Mouse (Mus musculus) adrenal gland, postnatal 36 days (tissue): ENCODE measurements around the gene Usp49. TPM values are rescaled to one million over a fixed set of nuclear protein-coding genes. Genes with fewer than 3 reads are reported as not detected.

ENCODE experiments used
- total RNA-seq, 2 experiments: library from RNA; stranded (reverse); gene quantifications; 2 replicates each; pipeline ENCODE4 v1.2.3; 2021

Usp49 gene
- total RNA-seq, 2 experiments from 2014 or later, result 4.1 to 5.6 TPM

Other genes starting within 250 kb of the Usp49 start
- 1 to 10 TPM in 1 of 2 experiments, under 1 TPM in 1; 0.60 to 2.4 TPM for gene Guca1b, start 245.3 kb upstream of the Usp49 start, total RNA-seq
- 1 to 10 TPM; 1.2 to 1.7 TPM for gene Guca1a, start 230.1 kb upstream of the Usp49 start, total RNA-seq
- under 1 TPM; 0.23 to 0.60 TPM for gene AI661453, start 194.1 kb upstream of the Usp49 start, total RNA-seq
- not detected for gene 1700001C19Rik, start 193.3 kb upstream of the Usp49 start, total RNA-seq
- gene Taf8, start 128.4 kb upstream of the Usp49 start, total RNA-seq, result 10 to 100 TPM; 18.5 to 21.2 TPM
- gene Ccnd3, start 125.6 kb upstream of the Usp49 start, total RNA-seq, result 100 to 1,000 TPM; 408 to 430 TPM
- gene Bysl, start 19.2 kb upstream of the Usp49 start, total RNA-seq, result 10 to 100 TPM; 18.7 to 24.8 TPM
- gene Med20, start 19.1 kb upstream of the Usp49 start, total RNA-seq, result 10 to 100 TPM; 39.5 to 40.0 TPM
- gene Gm20517, start 19.1 kb upstream of the Usp49 start, total RNA-seq, result 1 to 10 TPM; 3.4 to 3.7 TPM
- gene Tomm6, start 57.7 kb downstream of the Usp49 start, total RNA-seq, result 100 to 1,000 TPM; 229 to 241 TPM
- gene Frs3, start 58.3 kb downstream of the Usp49 start, total RNA-seq, result 1 to 10 TPM; 2.8 to 5.4 TPM
- under 1 TPM; 0.40 to 0.86 TPM for gene Gm21981, start 63.8 kb downstream of the Usp49 start, total RNA-seq
- gene Prickle4, start 64.0 kb downstream of the Usp49 start, total RNA-seq, result 1 to 10 TPM; 3.0 to 3.1 TPM
- gene Pgc, start 96.2 kb downstream of the Usp49 start, total RNA-seq, result not detected
- gene Tfeb, start 106.3 kb downstream of the Usp49 start, total RNA-seq, result 10 to 100 TPM; 18.6 to 18.9 TPM
- 1 to 10 TPM; 1.4 to 2.4 TPM for gene Mdfi, start 204.0 kb downstream of the Usp49 start, total RNA-seq